Mouse (Mus musculus) neural tube, embryonic 15.5 days (tissue): ENCODE measurements around the gene Jund. TPM values are rescaled to one million over a fixed set of nuclear protein-coding genes. Genes with fewer than 3 reads are reported as not detected.

Experiments used
- ATAC-seq: fragments of 200-750 bp; cut with Nextera tagmentation; 2 replicates; pipeline ENCODE4 v1.8.0; 2017; ENCODE audit warnings: mild to moderate bottlenecking, moderate TSS enrichment, moderate library complexity; ENCODE audit not compliant: low FRiP score
- H3K27ac ChIP-seq: fragments of 300-500 bp; sonication (generic); replicated peaks from 2 replicates; pipeline ENCODE4 v1.5.1; 2015; ENCODE audit warnings: mild to moderate bottlenecking, inconsistent platforms
- H3K27me3 ChIP-seq: fragments of 300-500 bp; sonication (generic); replicated peaks from 2 replicates; pipeline ENCODE4 v1.6.1; 2015; ENCODE audit warnings: inconsistent platforms
- H3K36me3 ChIP-seq: fragments of 300-500 bp; sonication (generic); 2 replicates; pipeline ENCODE4 v1.6.1; 2015; ENCODE audit warnings: inconsistent platforms
- H3K4me1 ChIP-seq: fragments of 300-500 bp; sonication (generic); 2 replicates; pipeline ENCODE4 v1.6.1; 2015; ENCODE audit warnings: inconsistent platforms
- H3K4me2 ChIP-seq: fragments of 300-500 bp; sonication (generic); 2 replicates; pipeline ENCODE4 v1.6.1; 2015; ENCODE audit warnings: inconsistent platforms, mild to moderate bottlenecking, moderate library complexity
- H3K4me3 ChIP-seq: fragments of 300-500 bp; sonication (generic); replicated peaks from 2 replicates; pipeline ENCODE4 v1.5.1; 2015; ENCODE audit warnings: mild to moderate bottlenecking, inconsistent platforms
- H3K9ac ChIP-seq: fragments of 300-500 bp; sonication (generic); replicated peaks from 2 replicates; pipeline ENCODE4 v1.6.1; 2015; ENCODE audit warnings: mild to moderate bottlenecking, inconsistent platforms
- H3K9me3 ChIP-seq: fragments of 300-500 bp; sonication (generic); replicated peaks from 2 replicates; pipeline ENCODE4 v1.6.1; 2016; ENCODE audit warnings: inconsistent platforms
- WGBS: fragments of 180-500 bp; shearing (Covaris S2); methylation state at CpG from one replicate; pipeline ENCODE4 v1.1.7; 2015; ENCODE audit warnings: mixed read lengths; 5-methylcytosine and 5-hydroxymethylcytosine counted together
- polyA plus RNA-seq: library from polyadenylated mRNA; unstranded; fragments of >200 nt; fragmentation: Nextera tagmentation; extraction: Ambion mirVana; gene quantifications from 2 replicates; pipeline ENCODE4 v1.2.1, GENCODE M21; 2015

Jund gene
- polyA plus RNA-seq, 1 experiment from 2014 or later: 82.7 TPM

GRCm38 (mm10) chr8:70701048-70701981 is 2.6 kb downstream of the Jund start:
- peak overlapping the region; percentile 68 for H3K4me3 ChIP-seq
- H3K27ac ChIP-seq: peak overlapping the region; percentile 99
- no peaks in the 10 kb centered on the region for H3K27me3 ChIP-seq
- peaks cover 54% of the 10 kb centered on the region for H3K4me1 ChIP-seq
- H3K9ac ChIP-seq: peak overlapping the region; percentile 93
- no peaks in the 10 kb centered on the region; the same call in 1 of the 2 replicates for H3K36me3 ChIP-seq
- no peaks in the 10 kb centered on the region for H3K9me3 ChIP-seq
- H3K4me2 ChIP-seq: peak overlapping the region; percentile 70
- 52% methylated on average over 10 of the region's 10 CpGs for WGBS
- ATAC-seq: no peak

GRCm38 (mm10) chr8:70701982-70702841 is 3.5 kb downstream of the Jund start:
- no peak for ATAC-seq
- H3K27me3 ChIP-seq: no peaks in the 10 kb centered on the region
- H3K36me3 ChIP-seq: no peaks in the 10 kb centered on the region; the same call in 1 of the 2 replicates
- peak overlapping the region; percentile 70 for H3K4me2 ChIP-seq
- H3K4me1 ChIP-seq: peaks cover 45% of the 10 kb centered on the region
- H3K4me3 ChIP-seq: no peak overlapping the region; the same call in 1 of the 2 replicates
- 77% methylated on average over 2 of the region's 2 CpGs for WGBS
- no peak overlapping the region for H3K9ac ChIP-seq
- H3K27ac ChIP-seq: no peak overlapping the region
- H3K9me3 ChIP-seq: no peaks in the 10 kb centered on the region

DNA sequence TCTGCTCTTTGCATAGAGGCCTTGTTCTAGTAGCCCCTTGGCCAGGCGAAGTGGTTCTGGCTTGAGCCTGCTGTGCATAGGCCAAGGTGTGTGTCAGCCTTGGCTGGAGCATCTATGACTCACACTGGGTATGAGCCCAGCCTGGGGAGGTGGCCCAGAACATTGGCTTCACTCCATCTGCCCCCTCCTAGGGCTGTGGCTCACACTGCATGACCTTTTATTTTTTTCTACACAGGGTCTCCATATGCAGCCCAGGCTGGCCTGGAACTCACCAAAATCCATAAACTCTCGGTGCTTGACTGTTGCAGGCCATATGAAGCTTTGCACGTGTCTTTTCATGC is 4.1 kb downstream of the Jund start:
- peaks cover 39% of the 10 kb centered on the region for H3K4me1 ChIP-seq
- no peak overlapping the region for H3K4me3 ChIP-seq
- no peaks in the 10 kb centered on the region; the same call in 1 of the 2 replicates for H3K36me3 ChIP-seq
- H3K9ac ChIP-seq: no peak overlapping the region
- no peak for ATAC-seq
- H3K27ac ChIP-seq: 0 out of 2 replicates have a peak overlapping the region, but pooled peaks have one; percentile 33
- H3K9me3 ChIP-seq: no peaks in the 10 kb centered on the region
- 86% methylated on average over 3 of the region's 3 CpGs for WGBS
- no peaks in the 10 kb centered on the region for H3K27me3 ChIP-seq
- H3K4me2 ChIP-seq: peak overlapping the region; percentile 70

DNA sequence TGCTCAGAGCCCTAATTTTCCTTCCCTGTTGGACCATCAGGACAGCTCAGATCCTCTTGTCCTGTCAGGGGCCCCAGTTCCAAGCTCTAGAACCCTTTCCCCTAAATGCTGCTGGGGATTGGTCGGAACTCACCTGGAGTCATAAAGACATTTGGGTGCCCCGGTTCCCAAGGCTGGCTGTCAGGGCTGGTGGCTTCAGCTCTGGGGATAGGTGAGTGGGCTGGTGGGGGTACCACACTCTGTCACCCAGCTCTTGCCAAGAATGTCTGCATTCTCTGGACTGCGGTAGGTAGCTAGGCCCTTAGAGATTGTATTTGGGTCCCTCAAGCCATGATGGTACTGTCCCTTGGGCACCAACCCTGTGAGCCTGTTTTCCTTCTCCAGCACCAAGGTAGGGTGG is 4.5 kb downstream of the Jund start, which contains the start of gene Iqcn:
TSS of gene Iqcn (plus strand) at position 171 of the 400 bp plus-strand sequence.
- H3K4me3 ChIP-seq: no peak within 1 kb of the TSS; the same call in 1 of the 2 replicates
- H3K27ac ChIP-seq: 0 out of 2 replicates have a peak within 1 kb of the TSS, but pooled peaks have one; percentile 33

DNA sequence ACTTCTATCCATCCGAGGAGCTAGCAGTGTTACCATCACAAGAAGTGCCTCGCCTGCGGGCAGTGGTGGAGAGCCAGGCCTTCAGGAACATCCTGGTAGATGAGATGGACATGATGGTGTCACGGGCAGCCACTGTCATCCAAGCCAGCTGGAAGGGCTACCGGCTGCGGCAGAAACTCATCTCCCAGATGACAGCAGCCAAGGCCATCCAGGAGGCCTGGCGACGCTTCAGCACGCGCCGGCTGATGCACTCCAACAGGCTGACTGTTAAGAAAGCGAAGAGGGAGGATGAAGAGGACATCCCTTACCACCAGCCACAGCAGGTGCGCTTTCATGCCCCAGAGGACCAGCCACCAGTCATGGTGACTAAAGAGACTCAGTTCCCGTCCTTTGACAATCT is 9.5 kb downstream of the Jund start:
- Histone ChIP-seq H3K36me3 (no peaks in the 10 kb centered on the region; the same call in 1 of the 2 replicates), H3K9me3 (no peaks in the 10 kb centered on the region), H3K4me1 (peaks cover 8% of the 10 kb centered on the region), H3K9ac (no peak overlapping the region), H3K27me3 (no peaks in the 10 kb centered on the region), H3K4me3 (no peak overlapping the region), H3K27ac (no peak overlapping the region), H3K4me2 (no peak overlapping the region)
- ATAC-seq: no peak
- 93% methylated on average over 14 of the region's 14 CpGs for WGBS

More for the DNA sequence above, 4.5 kb downstream of the Jund start, which contains the start of gene Iqcn:
- WGBS: 90% methylated on average over 3 of the region's 3 CpGs
- no peaks in the 10 kb centered on the region for H3K9me3 ChIP-seq
- H3K9ac ChIP-seq: no peak within 1 kb of the TSS
- H3K4me1 ChIP-seq: peaks cover 34% of the 10 kb centered on the region
- H3K4me2 ChIP-seq: peak within 1 kb of the TSS; percentile 70
- ATAC-seq: no peak
- H3K27me3 ChIP-seq: no peaks in the 10 kb centered on the region
- H3K36me3 ChIP-seq: no peaks in the 10 kb centered on the region; the same call in 1 of the 2 replicates

- Histone ChIP-seq H3K27ac (no peak overlapping the region), H3K9ac (no peak overlapping the region), H3K4me2 (no peak overlapping the region), H3K4me1 (no peaks in the 10 kb centered on the region), H3K27me3 (no peaks in the 10 kb centered on the region), H3K36me3 (no peaks in the 10 kb centered on the region), H3K4me3 (no peak overlapping the region), H3K9me3 (no peaks in the 10 kb centered on the region)
- WGBS: 95% methylated on average over 9 of the region's 9 CpGs
- no peak for ATAC-seq
Measured at GRCm38 (mm10) chr8:70709794-70710193, 11.0 kb downstream of the Jund start.

GRCm38 (mm10) chr8:70710296-70710695 is 11.5 kb downstream of the Jund start:
- Histone ChIP-seq H3K27ac (no peak overlapping the region), H3K9ac (no peak overlapping the region), H3K9me3 (no peaks in the 10 kb centered on the region), H3K4me1 (no peaks in the 10 kb centered on the region), H3K36me3 (no peaks in the 10 kb centered on the region), H3K4me2 (no peak overlapping the region), H3K27me3 (no peaks in the 10 kb centered on the region), H3K4me3 (no peak overlapping the region)
- ATAC-seq: no peak
- 95% methylated on average over 1 of the region's 1 CpGs for WGBS

GRCm38 (mm10) chr8:70711041-70711440 is 12.3 kb downstream of the Jund start:
- no peak overlapping the region for H3K27ac ChIP-seq
- no peaks in the 10 kb centered on the region for H3K36me3 ChIP-seq
- H3K9me3 ChIP-seq: no peaks in the 10 kb centered on the region
- H3K9ac ChIP-seq: no peak overlapping the region
- ATAC-seq: no peak
- 89% methylated on average over 11 of the region's 11 CpGs for WGBS
- no peaks in the 10 kb centered on the region for H3K4me1 ChIP-seq
- no peaks in the 10 kb centered on the region for H3K27me3 ChIP-seq
- H3K4me3 ChIP-seq: no peak overlapping the region
- no peak overlapping the region for H3K4me2 ChIP-seq

DNA sequence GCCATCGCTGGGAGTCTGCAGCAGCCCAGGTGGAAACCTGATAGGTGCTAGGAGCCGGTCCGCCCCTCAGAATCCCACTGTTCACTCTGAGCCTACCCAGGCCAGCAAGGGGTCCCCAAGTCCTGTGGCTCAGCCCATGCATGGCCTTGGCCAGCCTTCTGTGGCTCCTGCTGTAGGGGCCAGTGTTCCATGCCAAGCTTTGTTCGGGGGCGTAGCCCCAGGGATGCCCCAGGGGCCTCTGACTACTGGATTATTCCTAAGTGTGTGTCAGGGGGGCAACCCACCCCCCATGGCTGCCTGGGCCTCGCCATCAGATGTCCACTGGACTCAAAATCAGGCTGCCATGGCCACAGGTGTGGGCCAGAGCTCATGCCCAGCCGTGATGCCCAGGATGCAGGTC is 15.2 kb downstream of the Jund start:
- Histone ChIP-seq H3K27ac (no peak overlapping the region), H3K4me3 (no peak overlapping the region), H3K4me2 (no peak overlapping the region), H3K36me3 (no peaks in the 10 kb centered on the region), H3K27me3 (0 out of 2 replicates have a peak, but pooled peaks cover 2% of the 10 kb centered on the region), H3K9me3 (no peaks in the 10 kb centered on the region), H3K4me1 (no peaks in the 10 kb centered on the region), H3K9ac (no peak overlapping the region)
- WGBS: 87% methylated on average over 7 of the region's 7 CpGs
- ATAC-seq: 0 out of 2 replicates have a peak, but pooled peaks have one; percentile 8

- WGBS: 79% methylated on average over 2 of the region's 2 CpGs
- peaks cover 2% of the 10 kb centered on the region; the same call in 1 of the 2 replicates for H3K27me3 ChIP-seq
- H3K9me3 ChIP-seq: no peaks in the 10 kb centered on the region
- no peaks in the 10 kb centered on the region for H3K36me3 ChIP-seq
- H3K4me3 ChIP-seq: no peak overlapping the region
- H3K9ac ChIP-seq: no peak overlapping the region
- no peak overlapping the region for H3K4me2 ChIP-seq
- no peak for ATAC-seq
- no peak overlapping the region for H3K27ac ChIP-seq
- no peaks in the 10 kb centered on the region for H3K4me1 ChIP-seq
Measured at GRCm38 (mm10) chr8:70715086-70715485, 16.3 kb downstream of the Jund start.
